Mouse (Mus musculus) hindbrain, embryonic 16.5 days (tissue): ENCODE data around the gene 1700017B05Rik. TPM values are rescaled to one million over a fixed set of nuclear protein-coding genes. Genes with fewer than 3 reads are reported as not detected.

Experiments used
- ATAC-seq: fragments of 200-750 bp; cut with Nextera tagmentation; 2 replicates; pipeline ENCODE4 v1.8.0; 2017; ENCODE audit warnings: moderate TSS enrichment, moderate library complexity
- H3K27ac ChIP-seq: fragments of 300-500 bp; sonication (generic); 2 replicates; pipeline ENCODE4 v1.5.1; 2014; ENCODE audit warnings: low read depth, mild to moderate bottlenecking, control low read depth, low read length, moderate library complexity
- H3K27me3 ChIP-seq: fragments of 300-500 bp; sonication (generic); replicated peaks from 2 replicates; pipeline ENCODE4 v1.6.1; 2014; ENCODE audit warnings: low read length; ENCODE audit not compliant: control insufficient read depth, insufficient read depth
- H3K36me3 ChIP-seq: fragments of 300-500 bp; sonication (generic); 2 replicates; pipeline ENCODE4 v1.6.1; 2014; ENCODE audit warnings: mild to moderate bottlenecking, low read length, moderate library complexity, mixed read lengths; ENCODE audit not compliant: control insufficient read depth, insufficient read depth
- H3K4me1 ChIP-seq: fragments of 300-500 bp; sonication (generic); 2 replicates; pipeline ENCODE4 v1.6.1; 2014; ENCODE audit warnings: low read depth, low read length; ENCODE audit not compliant: control insufficient read depth, insufficient read depth
- H3K4me2 ChIP-seq: fragments of 300-500 bp; sonication (generic); 2 replicates; pipeline ENCODE4 v1.6.1; 2014; ENCODE audit warnings: mild to moderate bottlenecking, low read length, control low read depth, moderate library complexity
- H3K4me3 ChIP-seq: fragments of 300-500 bp; sonication (generic); 2 replicates; pipeline ENCODE4 v1.5.1; 2014; ENCODE audit warnings: mild to moderate bottlenecking, low read length, control low read depth, moderate library complexity
- H3K9ac ChIP-seq: fragments of 300-500 bp; sonication (generic); 2 replicates; pipeline ENCODE4 v1.6.1; 2014; ENCODE audit warnings: low read depth, mild to moderate bottlenecking, control low read depth, low read length, moderate library complexity
- H3K9me3 ChIP-seq: fragments of 300-500 bp; sonication (generic); 2 replicates; pipeline ENCODE4 v1.6.1; 2014; ENCODE audit warnings: mild to moderate bottlenecking, low read length, moderate library complexity; ENCODE audit not compliant: control insufficient read depth
- WGBS: fragments of 180-500 bp; shearing (Covaris S2); extraction: QIAGEN DNeasy Blood & Tissue Kit; methylation state at CpG from one replicate; pipeline ENCODE4 v1.1.7; 2014; 5-methylcytosine and 5-hydroxymethylcytosine counted together
- polyA plus RNA-seq: library from polyadenylated mRNA; unstranded; fragments of >200 nt; fragmentation: Nextera tagmentation; extraction: Ambion mirVana; gene quantifications from 2 replicates; pipeline ENCODE4 v1.2.1, GENCODE M21; 2015

Gene 1700017B05Rik
- polyA plus RNA-seq, 1 experiment from 2014 or later, result 3.9 TPM

DNA sequence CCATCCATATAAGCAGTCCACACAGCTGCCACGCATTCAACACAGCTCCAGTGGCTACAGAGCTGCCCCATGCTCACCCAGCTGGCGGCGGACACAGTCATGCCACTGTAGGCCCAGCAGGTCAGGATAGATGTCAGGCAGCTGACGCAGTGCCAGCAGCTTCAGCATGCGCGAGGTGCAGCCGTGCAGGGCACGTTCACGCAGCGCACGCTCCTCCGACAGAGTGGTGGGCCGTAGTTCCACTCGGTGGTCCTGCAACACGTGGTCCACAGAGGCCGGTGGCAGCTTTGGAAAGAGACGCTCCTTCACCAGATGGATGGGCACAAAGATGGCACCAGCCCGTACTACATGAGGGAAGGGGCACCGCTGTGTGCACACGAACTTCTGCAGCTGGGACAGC, 6.1 kb downstream of the 1700017B05Rik start:
- WGBS, result 92% methylated on average over 20 of the region's 20 CpGs
- Histone ChIP-seq H3K36me3 (no peaks in the 10 kb centered on the region), H3K27ac (no peak overlapping the region), H3K27me3 (no peaks in the 10 kb centered on the region), H3K4me3 (no peak overlapping the region), H3K9me3 (no peaks in the 10 kb centered on the region), H3K4me2 (no peak overlapping the region), H3K9ac (no peak overlapping the region), H3K4me1 (peaks cover 7% of the 10 kb centered on the region; the same call in 1 of the 2 replicates)
- ATAC-seq, result no peak

DNA sequence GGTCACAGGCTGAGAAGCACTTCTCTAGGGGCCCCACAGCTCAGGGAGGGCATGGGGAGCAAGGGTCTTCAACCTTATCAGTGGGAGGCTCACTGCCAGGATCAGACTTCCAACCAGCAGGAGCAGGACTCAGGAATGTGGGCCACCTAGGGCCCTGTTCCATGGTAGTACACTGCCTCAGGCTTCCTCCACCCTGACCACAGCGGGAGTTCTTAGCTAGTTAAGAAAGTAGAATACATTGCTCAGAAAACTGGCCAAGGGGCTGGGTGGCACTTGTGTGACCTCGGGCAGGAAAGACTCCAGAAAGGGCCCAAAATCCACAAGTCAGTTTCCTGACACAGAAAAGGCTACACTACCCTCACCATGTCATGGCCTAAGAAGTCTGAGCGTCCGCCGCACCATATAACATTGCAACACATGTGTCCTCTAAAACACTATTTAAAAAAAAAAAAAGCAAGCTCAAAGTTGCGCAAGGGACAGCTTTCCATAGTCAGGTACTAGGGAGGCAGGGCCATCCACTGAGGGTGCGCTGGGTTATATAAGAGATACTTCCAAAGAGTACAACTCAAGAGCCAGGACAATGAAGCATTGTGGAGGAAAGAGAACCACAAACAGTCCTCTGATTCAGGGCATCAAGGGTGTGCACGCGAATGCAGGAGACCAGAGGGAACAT, 7.5 kb downstream of the 1700017B05Rik start:
- H3K9me3 ChIP-seq, result no peaks in the 10 kb centered on the region
- 90% methylated on average over 9 of the region's 9 CpGs for WGBS
- no peaks in the 10 kb centered on the region for H3K36me3 ChIP-seq
- H3K4me3 ChIP-seq, result no peak overlapping the region
- H3K9ac ChIP-seq, result no peak overlapping the region
- H3K4me2 ChIP-seq, result no peak overlapping the region
- ATAC-seq, result no peak
- peaks cover 2% of the 10 kb centered on the region; the same call in 1 of the 2 replicates for H3K4me1 ChIP-seq
- H3K27ac ChIP-seq, result no peak overlapping the region
- H3K27me3 ChIP-seq, result no peaks in the 10 kb centered on the region

DNA sequence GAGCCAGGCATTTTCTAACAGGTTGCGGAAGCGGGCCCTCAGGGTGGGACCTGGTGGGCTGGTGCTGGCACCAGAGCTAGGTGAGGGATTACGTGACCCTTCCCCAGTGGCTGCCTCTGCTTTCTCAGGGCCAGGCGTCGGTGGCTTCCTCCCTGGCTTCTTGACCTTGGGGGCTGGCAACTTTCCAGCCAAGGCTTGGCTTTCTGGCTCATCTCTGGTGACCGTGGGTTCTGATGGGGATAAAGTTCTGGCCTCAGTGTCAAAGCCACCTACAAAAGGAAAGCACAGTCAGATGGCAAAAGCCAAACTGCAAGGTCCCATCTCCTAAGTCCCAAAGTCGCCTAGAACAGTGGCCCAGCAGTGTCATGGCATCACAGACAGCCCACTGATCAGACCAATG, 8.4 kb downstream of the 1700017B05Rik start:
- Histone ChIP-seq H3K4me2 (no peak overlapping the region), H3K9ac (no peak overlapping the region), H3K27me3 (no peaks in the 10 kb centered on the region), H3K4me3 (no peak overlapping the region), H3K27ac (no peak overlapping the region), H3K9me3 (no peaks in the 10 kb centered on the region), H3K36me3 (no peaks in the 10 kb centered on the region), H3K4me1 (no peaks in the 10 kb centered on the region)
- no peak for ATAC-seq
- 83% methylated on average over 7 of the region's 7 CpGs for WGBS

GRCm38 (mm10) chr9:57251139-57251538, 11.3 kb downstream of the 1700017B05Rik start:
- Histone ChIP-seq H3K4me2 (no peak overlapping the region), H3K4me3 (no peak overlapping the region), H3K36me3 (no peaks in the 10 kb centered on the region), H3K9ac (no peak overlapping the region), H3K27me3 (no peaks in the 10 kb centered on the region), H3K4me1 (no peaks in the 10 kb centered on the region), H3K9me3 (no peaks in the 10 kb centered on the region), H3K27ac (no peak overlapping the region)
- 97% methylated on average over 2 of the region's 2 CpGs for WGBS
- no peak for ATAC-seq

DNA sequence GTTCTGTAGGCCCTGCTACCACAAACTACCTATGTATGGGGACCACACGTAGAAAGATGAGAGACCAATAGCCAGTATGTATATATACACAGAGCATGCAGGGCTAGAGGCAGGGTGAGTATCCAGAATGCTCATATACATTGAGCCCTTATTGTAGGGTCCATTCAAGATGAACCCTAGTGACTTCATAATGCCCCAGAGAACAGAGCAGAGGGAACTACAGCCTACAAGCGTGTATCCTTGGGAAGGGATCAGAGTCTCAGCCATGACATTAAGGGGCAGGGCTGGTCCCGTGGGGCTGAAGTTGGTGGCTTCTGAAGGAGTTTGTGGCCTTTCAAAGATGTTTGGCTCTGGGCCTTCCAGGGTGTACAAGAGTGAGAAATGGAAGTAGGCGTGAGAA, 12.4 kb downstream of the 1700017B05Rik start:
- no peaks in the 10 kb centered on the region for H3K4me1 ChIP-seq
- WGBS, result 90% methylated on average over 4 of the region's 4 CpGs
- no peak overlapping the region for H3K4me3 ChIP-seq
- ATAC-seq, result no peak
- H3K9ac ChIP-seq, result no peak overlapping the region
- no peaks in the 10 kb centered on the region for H3K36me3 ChIP-seq
- no peaks in the 10 kb centered on the region for H3K9me3 ChIP-seq
- no peak overlapping the region for H3K4me2 ChIP-seq
- H3K27me3 ChIP-seq, result no peaks in the 10 kb centered on the region
- no peak overlapping the region for H3K27ac ChIP-seq

DNA sequence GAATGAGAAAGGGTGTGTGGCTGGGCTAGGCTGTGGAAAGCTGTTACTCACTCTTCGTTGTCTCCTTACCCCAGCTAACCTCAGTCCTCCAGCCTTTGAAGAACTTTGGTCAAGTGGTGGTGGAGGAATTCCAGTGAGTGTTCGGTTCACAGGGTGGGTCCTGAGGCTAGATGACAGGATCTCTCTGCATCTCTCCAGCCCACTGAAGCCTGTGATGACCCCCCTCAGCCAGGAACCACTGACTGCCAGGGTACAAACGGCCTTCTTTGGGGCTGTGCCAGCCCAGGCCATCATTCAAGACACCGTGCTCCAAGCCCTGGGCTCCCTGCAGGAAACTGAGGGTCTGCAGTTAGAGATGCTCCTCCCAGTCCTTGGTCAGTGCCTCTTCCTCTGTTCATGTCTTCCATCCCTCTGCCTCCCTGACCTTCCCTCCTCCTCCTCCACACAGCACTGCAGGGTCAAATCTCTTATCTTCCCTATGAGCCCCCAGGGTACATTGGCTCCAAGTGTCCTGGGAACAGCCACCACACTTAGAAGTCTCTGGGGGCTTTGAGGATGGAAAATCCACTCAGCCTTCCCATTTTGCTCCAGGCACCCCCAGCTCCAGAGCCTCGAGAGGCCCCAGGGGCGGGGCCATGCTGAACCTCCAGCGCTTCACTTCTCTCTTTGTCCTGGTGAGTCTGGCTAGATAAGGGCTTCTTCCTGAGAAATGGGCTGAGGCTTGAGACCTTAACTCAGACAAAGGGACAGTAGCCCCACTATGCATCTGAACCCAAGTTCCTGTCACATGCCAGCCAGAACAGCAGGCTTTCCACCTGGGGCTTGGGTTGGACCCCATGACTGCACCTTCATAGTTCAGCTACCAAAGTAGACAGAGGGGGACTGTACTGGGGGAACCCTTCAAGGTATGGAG, 14.1 kb downstream of the 1700017B05Rik start:
- no peak overlapping the region for H3K4me3 ChIP-seq
- ATAC-seq, result no peak
- H3K27me3 ChIP-seq, result no peaks in the 10 kb centered on the region
- no peaks in the 10 kb centered on the region for H3K9me3 ChIP-seq
- no peak overlapping the region for H3K4me2 ChIP-seq
- no peaks in the 10 kb centered on the region for H3K36me3 ChIP-seq
- no peak overlapping the region for H3K9ac ChIP-seq
- H3K4me1 ChIP-seq, result no peaks in the 10 kb centered on the region
- 64% methylated on average over 7 of the region's 7 CpGs for WGBS
- H3K27ac ChIP-seq, result no peak overlapping the region

GRCm38 (mm10) chr9:57247201-57247671, 15.2 kb downstream of the 1700017B05Rik start:
- ATAC-seq, result no peak

GRCm38 (mm10) chr9:57246482-57246881, 15.9 kb downstream of the 1700017B05Rik start:
- Histone ChIP-seq H3K4me2 (no peak overlapping the region), H3K27me3 (no peaks in the 10 kb centered on the region), H3K9ac (no peak overlapping the region), H3K9me3 (no peaks in the 10 kb centered on the region), H3K36me3 (no peaks in the 10 kb centered on the region), H3K4me3 (no peak overlapping the region), H3K4me1 (no peaks in the 10 kb centered on the region), H3K27ac (no peak overlapping the region)
- WGBS, result 89% methylated on average over 5 of the region's 5 CpGs
- ATAC-seq, result no peak

More at GRCm38 (mm10) chr9:57247201-57247671, 15.2 kb downstream of the 1700017B05Rik start:
- Histone ChIP-seq H3K4me1 (no peaks in the 10 kb centered on the region), H3K4me2 (no peak overlapping the region), H3K27me3 (no peaks in the 10 kb centered on the region), H3K9ac (no peak overlapping the region), H3K36me3 (no peaks in the 10 kb centered on the region), H3K9me3 (no peaks in the 10 kb centered on the region), H3K4me3 (no peak overlapping the region), H3K27ac (no peak overlapping the region)
- WGBS, result 60% methylated on average over 8 of the region's 8 CpGs

GRCm38 (mm10) chr9:57244106-57244685, 18.2 kb downstream of the 1700017B05Rik start:
- Histone ChIP-seq H3K27ac (no peak overlapping the region), H3K4me1 (no peaks in the 10 kb centered on the region), H3K4me2 (no peak overlapping the region), H3K9me3 (no peaks in the 10 kb centered on the region), H3K4me3 (no peak overlapping the region), H3K27me3 (no peaks in the 10 kb centered on the region), H3K36me3 (no peaks in the 10 kb centered on the region), H3K9ac (no peak overlapping the region)
- 34% methylated on average over 7 of the region's 7 CpGs for WGBS
- ATAC-seq, result no peak
